Mouse (Mus musculus) hindbrain, embryonic 12.5 days (tissue): ENCODE measurements around the gene Socs3. TPM values are rescaled to one million over a fixed set of nuclear protein-coding genes. Genes with fewer than 3 reads are reported as not detected.

Experiments
- ATAC-seq: fragments of 200-750 bp; cut with Nextera tagmentation; 2 replicates; pipeline ENCODE4 v1.8.0; 2017; ENCODE audit warnings: moderate TSS enrichment; ENCODE audit not compliant: low FRiP score
- H3K27ac ChIP-seq: fragments of 300-500 bp; sonication (generic); 2 replicates; pipeline ENCODE4 v1.5.1; 2016; ENCODE audit warnings: mild to moderate bottlenecking
- H3K27me3 ChIP-seq: fragments of 300-500 bp; sonication (generic); 2 replicates; pipeline ENCODE4 v1.6.1; 2016; ENCODE audit warnings: mild to moderate bottlenecking
- H3K36me3 ChIP-seq: fragments of 300-500 bp; sonication (generic); 2 replicates; pipeline ENCODE4 v1.6.1; 2016; ENCODE audit warnings: mild to moderate bottlenecking
- H3K4me1 ChIP-seq: fragments of 300-500 bp; sonication (generic); 2 replicates; pipeline ENCODE4 v1.6.1; 2016
- H3K4me2 ChIP-seq: fragments of 300-500 bp; sonication (generic); replicated peaks from 2 replicates; pipeline ENCODE4 v1.6.1; 2016; ENCODE audit warnings: mild to moderate bottlenecking
- H3K4me3 ChIP-seq: fragments of 300-500 bp; sonication (generic); 2 replicates; pipeline ENCODE4 v1.5.1; 2016; ENCODE audit warnings: mild to moderate bottlenecking
- H3K9ac ChIP-seq: fragments of 300-500 bp; sonication (generic); 2 replicates; pipeline ENCODE4 v1.6.1; 2016; ENCODE audit warnings: mild to moderate bottlenecking, moderate library complexity
- H3K9me3 ChIP-seq: fragments of 300-500 bp; sonication (generic); replicated peaks from 2 replicates; pipeline ENCODE4 v1.6.1; 2016; ENCODE audit warnings: mild to moderate bottlenecking
- WGBS: fragments of 180-500 bp; shearing (Covaris S2); methylation state at CpG from one replicate; pipeline ENCODE4 v1.1.7; 2016; 5-methylcytosine and 5-hydroxymethylcytosine counted together
- polyA plus RNA-seq: library from polyadenylated mRNA; unstranded; fragments of >200 nt; fragmentation: Nextera tagmentation; extraction: Ambion mirVana; gene quantifications from 2 replicates; pipeline ENCODE4 v1.2.1, GENCODE M21; 2016

The Socs3 gene
- polyA plus RNA-seq, 1 experiment from 2014 or later, result 11.8 TPM

DNA sequence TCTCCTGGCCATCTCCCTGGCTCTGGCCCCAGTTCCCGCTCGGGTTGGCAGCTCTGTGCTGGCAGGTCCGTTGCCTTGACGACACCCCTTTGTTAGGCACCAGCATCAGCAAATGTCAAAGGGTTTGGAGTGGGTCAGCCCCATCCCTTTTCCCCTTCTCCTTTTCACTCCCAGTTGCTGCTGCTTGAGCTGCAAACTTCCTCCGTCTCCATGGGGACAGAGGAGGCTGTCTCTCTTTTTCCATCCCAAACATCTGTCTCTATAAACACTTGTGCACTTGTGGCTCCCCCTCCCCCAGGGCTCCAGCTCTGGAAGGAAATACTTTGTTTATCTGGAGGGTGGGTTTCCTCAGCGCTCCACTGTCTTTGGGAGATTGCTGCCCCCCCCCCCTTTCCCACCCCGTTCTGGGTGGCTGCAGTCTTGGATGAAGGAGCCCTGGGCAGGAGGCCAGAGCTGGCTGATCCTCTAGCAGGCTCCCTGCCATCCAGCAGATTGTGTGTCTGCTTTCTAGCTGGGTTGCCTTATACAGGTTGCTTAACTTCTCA lies 30.0 kb downstream of the Socs3 start:
- H3K36me3 ChIP-seq, result no peaks in the 10 kb centered on the region
- H3K4me3 ChIP-seq, result no peak overlapping the region
- peak; percentile 91 for ATAC-seq
- H3K4me2 ChIP-seq, result peak overlapping the region; percentile 1
- peak overlapping the region; percentile 79 for H3K27ac ChIP-seq
- 0% methylated on average over 7 of the region's 7 CpGs for WGBS
- H3K9me3 ChIP-seq, result no peaks in the 10 kb centered on the region
- H3K4me1 ChIP-seq, result peaks cover 45% of the 10 kb centered on the region
- peaks cover 27% of the 10 kb centered on the region; the same call in 1 of the 2 replicates for H3K27me3 ChIP-seq
- 0 out of 2 replicates have a peak overlapping the region, but pooled peaks have one; percentile 13 for H3K9ac ChIP-seq

DNA sequence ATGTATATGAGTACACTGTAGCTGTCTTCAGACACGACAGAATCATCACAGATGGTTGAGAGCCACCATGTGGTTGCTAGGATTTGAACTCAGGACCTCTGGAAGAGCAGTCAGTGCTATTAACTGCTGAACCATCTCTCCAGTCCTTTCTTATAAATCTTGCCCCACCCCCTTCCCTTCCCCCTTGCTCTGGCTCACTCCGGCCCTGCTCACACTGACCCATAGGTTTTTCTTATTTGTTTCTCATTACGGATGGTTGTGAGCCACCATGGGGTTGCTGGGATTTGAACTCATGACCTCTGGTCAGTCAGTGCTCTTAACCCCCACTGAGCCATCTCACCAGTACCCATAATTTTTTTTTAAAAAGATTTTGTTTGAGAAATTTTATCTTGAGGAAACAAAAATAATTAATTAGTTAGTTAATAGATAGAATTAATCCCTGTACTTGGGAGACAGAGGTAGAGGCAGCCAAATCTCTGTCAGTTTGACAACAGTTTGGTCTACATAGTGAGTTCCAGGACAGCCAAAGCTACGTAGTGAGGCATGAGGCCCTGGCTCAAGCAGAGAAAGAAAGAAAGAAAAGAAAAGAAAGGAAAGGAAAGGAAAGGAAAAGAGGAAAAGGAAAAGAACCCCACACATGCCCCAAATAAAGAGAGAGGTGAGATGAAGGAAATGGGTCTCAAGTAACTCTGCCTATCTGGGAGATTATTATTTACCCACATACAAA lies 30.7 kb downstream of the Socs3 start:
- Histone ChIP-seq H3K4me3 (no peak overlapping the region), H3K27me3 (peaks cover 33% of the 10 kb centered on the region; the same call in 1 of the 2 replicates), H3K9me3 (no peaks in the 10 kb centered on the region), H3K36me3 (no peaks in the 10 kb centered on the region), H3K9ac (no peak overlapping the region), H3K4me2 (peak overlapping the region; percentile 1; the same call in 1 of the 2 replicates), H3K4me1 (peaks cover 50% of the 10 kb centered on the region), H3K27ac (0 out of 2 replicates have a peak overlapping the region, but pooled peaks have one; percentile 41)
- 17% methylated on average over 4 of the region's 4 CpGs for WGBS
- no peak for ATAC-seq

DNA sequence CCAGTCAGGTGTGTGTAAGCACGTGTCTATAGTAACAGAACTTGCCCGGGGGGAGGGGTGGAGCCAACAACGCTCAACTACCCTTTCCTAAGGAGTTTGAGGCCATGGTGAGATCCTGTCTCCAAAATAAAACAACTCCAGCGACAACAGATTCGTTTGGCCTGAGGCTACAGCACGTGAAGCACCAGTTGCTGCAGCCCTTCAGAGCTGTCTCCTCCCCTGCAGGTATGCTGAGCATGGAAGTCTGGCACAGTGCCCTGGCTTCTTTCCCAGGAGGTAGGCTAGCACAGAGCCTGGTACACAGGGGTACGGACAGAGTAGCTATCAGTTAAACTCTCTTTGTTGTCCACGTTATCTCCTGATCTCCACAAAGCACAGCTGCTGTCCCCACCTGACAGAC lies 33.6 kb downstream of the Socs3 start:
- H3K9me3 ChIP-seq, result no peaks in the 10 kb centered on the region
- no peaks in the 10 kb centered on the region for H3K36me3 ChIP-seq
- ATAC-seq, result no peak
- H3K4me2 ChIP-seq, result no peak overlapping the region
- no peak overlapping the region for H3K4me3 ChIP-seq
- H3K27ac ChIP-seq, result no peak overlapping the region
- H3K4me1 ChIP-seq, result peaks cover 60% of the 10 kb centered on the region
- H3K9ac ChIP-seq, result no peak overlapping the region
- peaks cover 57% of the 10 kb centered on the region for H3K27me3 ChIP-seq
- 37% methylated on average over 8 of the region's 8 CpGs for WGBS

DNA sequence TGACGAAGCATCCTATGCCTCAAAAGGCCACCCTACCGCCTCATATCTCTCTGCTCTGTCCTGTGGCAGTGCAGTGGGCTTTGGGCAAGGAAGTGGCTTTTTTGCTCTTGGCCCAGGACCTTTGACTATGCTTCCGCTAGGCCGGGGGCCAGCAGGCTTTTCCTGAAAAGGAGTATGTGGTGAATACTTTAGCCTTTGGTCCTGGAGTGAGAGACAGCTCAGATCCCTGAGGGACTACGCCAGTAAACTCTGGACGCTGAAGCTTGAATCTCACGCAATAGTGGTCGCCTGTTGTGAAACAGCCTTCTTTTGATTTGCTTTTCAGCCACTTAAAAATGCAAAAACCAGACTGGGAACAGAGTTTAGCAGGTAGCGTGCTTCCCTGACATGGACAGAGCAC lies 34.2 kb downstream of the Socs3 start:
- no peaks in the 10 kb centered on the region for H3K9me3 ChIP-seq
- H3K4me3 ChIP-seq, result no peak overlapping the region
- no peak overlapping the region for H3K27ac ChIP-seq
- H3K36me3 ChIP-seq, result no peaks in the 10 kb centered on the region
- H3K9ac ChIP-seq, result no peak overlapping the region
- 55% methylated on average over 9 of the region's 9 CpGs for WGBS
- no peak for ATAC-seq
- H3K4me2 ChIP-seq, result no peak overlapping the region
- H3K4me1 ChIP-seq, result peaks cover 60% of the 10 kb centered on the region
- H3K27me3 ChIP-seq, result peaks cover 63% of the 10 kb centered on the region

DNA sequence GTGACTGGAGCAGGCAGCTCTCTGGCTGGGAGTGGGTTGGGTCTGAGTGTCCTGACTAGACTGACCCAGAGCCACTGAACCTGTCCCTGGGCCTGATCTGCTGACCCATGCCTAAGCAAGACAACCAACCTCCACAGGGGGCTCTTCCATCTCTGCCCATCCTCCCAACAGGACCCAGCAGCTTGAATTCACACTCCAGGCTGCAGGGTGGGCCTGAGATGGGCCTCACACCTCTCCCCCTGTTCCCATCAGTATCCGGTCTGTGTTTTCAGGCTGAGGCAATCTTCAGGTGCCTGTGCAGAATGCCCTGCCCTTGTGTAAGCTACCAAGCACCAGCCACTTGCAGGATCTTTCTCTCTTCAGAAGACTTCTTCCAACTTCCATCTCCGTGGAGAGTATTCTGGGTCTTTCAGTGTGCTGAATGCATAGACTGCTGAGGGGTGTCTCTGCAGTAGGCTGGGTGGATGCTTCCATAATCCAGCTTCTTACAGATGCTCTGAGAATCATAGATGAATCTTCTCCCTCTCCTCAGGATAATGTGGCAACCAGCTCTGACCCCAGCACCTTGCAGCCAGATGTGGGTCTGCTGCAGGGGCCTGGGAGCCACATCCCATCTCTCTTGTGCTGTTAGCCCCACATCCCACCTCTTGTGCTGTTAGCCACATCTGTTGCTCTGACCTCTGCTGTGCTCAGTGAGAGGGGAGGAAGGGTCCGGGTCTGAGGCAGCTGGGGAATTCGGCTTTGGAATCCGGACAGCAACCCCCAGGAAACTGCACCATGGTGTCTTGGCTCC lies 35.1 kb downstream of the Socs3 start:
- H3K36me3 ChIP-seq, result no peaks in the 10 kb centered on the region
- H3K27me3 ChIP-seq, result peaks cover 72% of the 10 kb centered on the region
- H3K4me1 ChIP-seq, result peaks cover 54% of the 10 kb centered on the region
- WGBS, result 48% methylated on average over 5 of the region's 5 CpGs
- no peak overlapping the region for H3K27ac ChIP-seq
- no peak overlapping the region for H3K4me3 ChIP-seq
- H3K9me3 ChIP-seq, result no peaks in the 10 kb centered on the region
- no peak overlapping the region for H3K9ac ChIP-seq
- no peak for ATAC-seq
- H3K4me2 ChIP-seq, result no peak overlapping the region

DNA sequence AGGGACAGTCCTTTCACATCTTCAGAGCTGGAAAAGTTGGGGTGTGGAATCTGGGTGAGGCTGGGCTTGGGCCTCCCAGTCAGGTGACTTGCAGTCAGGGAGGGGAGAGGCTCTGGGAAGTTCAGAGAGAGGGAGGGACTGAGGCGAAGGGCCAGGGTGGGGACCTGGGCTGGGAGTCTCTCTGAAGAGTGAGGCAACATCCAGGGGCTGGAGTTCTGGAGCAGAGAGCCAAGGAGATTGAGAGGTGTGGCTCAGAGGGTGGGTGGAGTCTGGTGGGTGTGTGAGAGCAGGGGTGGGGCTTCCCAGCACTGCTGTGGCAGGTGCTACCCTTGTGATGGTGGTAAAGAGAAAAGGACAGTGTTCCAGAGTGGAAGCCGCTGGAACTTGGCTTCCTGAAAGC lies 35.7 kb downstream of the Socs3 start:
- Histone ChIP-seq H3K27ac (no peak overlapping the region), H3K9me3 (no peaks in the 10 kb centered on the region), H3K27me3 (peaks cover 77% of the 10 kb centered on the region), H3K9ac (no peak overlapping the region), H3K4me3 (no peak overlapping the region), H3K36me3 (no peaks in the 10 kb centered on the region), H3K4me2 (no peak overlapping the region), H3K4me1 (peaks cover 48% of the 10 kb centered on the region)
- ATAC-seq, result no peak
- WGBS, result 36% methylated on average over 2 of the region's 2 CpGs

DNA sequence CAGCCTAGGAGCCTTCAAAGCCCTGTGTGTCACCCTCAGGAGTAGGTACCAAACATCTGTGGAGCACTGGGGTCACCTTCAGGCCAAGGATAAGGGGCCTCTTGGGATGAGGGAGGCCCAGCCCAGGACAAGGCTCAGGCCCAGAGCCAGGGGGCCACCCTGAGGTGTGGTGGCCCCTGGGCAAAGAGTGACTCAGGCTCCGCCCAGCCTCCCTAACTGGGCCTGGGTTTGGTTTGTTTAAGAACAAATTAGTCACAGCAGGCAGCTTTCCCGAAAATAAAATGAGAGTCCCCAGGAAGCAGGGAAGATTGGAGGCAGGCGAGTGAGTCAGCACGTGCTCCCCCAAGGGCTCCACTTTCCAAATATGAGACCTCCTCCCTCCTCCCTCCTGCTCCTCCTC lies 37.7 kb downstream of the Socs3 start:
- no peaks in the 10 kb centered on the region for H3K9me3 ChIP-seq
- H3K4me3 ChIP-seq, result no peak overlapping the region
- no peak overlapping the region for H3K27ac ChIP-seq
- H3K36me3 ChIP-seq, result no peaks in the 10 kb centered on the region
- ATAC-seq, result no peak
- no peak overlapping the region for H3K4me2 ChIP-seq
- H3K27me3 ChIP-seq, result peaks cover 66% of the 10 kb centered on the region
- WGBS, result 15% methylated on average over 4 of the region's 4 CpGs
- no peak overlapping the region for H3K9ac ChIP-seq
- H3K4me1 ChIP-seq, result peaks cover 48% of the 10 kb centered on the region

DNA sequence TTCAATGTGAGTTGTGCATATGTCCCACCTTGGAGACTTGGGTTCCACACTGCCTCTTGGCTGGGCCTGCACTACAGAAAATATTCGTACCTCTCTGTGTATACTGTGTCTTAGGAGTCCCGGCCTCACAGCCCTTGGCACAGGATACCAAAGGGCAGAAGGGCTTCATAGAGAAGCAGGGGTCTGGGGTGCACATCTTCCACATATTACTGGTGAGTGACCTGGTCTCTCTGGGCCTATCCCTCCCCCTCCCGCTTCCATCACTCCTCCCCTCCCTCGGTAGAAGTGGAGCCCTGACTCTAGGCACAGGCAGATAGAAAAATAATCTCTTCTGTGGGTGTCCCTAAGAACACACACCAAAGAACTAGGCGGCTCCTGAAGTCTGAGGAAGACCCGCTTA lies 38.3 kb downstream of the Socs3 start:
- Histone ChIP-seq H3K27me3 (peaks cover 65% of the 10 kb centered on the region), H3K4me1 (peaks cover 48% of the 10 kb centered on the region), H3K27ac (no peak overlapping the region), H3K9ac (no peak overlapping the region), H3K9me3 (no peaks in the 10 kb centered on the region), H3K4me3 (no peak overlapping the region), H3K36me3 (no peaks in the 10 kb centered on the region), H3K4me2 (no peak overlapping the region)
- WGBS, result 34% methylated on average over 6 of the region's 6 CpGs
- no peak for ATAC-seq

DNA sequence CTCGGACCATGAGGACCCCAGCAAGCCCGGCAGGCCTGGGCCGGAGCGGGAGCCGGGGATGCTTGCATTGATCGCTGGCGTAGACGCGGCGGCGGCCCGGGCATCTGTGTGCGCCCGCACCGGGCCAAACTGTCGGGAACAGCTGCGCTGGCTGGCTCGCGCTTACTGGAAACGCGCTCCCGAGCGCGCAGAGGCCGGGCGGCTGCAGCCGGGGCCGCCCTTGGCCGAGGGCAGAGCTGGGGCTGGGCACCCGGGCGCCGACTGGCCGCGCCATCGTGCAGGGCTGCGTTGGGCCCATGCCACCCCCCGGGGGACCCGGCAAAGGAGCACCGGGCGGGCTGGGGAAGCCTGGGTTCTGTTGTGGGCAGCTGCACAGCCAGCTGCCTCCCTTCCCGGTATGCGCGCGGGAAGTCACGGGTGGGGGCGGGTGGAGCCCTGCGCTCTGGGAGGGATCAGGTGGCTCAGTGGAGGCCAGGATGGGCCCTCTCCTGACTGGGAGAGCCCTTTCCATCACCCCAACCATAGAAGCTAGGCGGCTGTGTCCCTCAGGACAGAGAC lies 39.0 kb downstream of the Socs3 start:
- H3K4me2 ChIP-seq, result peak overlapping the region; percentile 78
- H3K27ac ChIP-seq, result no peak overlapping the region
- no peaks in the 10 kb centered on the region for H3K9me3 ChIP-seq
- 1% methylated on average over 48 of the region's 48 CpGs for WGBS
- peaks cover 58% of the 10 kb centered on the region for H3K27me3 ChIP-seq
- peak overlapping the region; percentile 60 for H3K9ac ChIP-seq
- H3K36me3 ChIP-seq, result no peaks in the 10 kb centered on the region
- H3K4me3 ChIP-seq, result peak overlapping the region; percentile 38
- ATAC-seq, result peak; percentile 72
- H3K4me1 ChIP-seq, result peaks cover 41% of the 10 kb centered on the region

DNA sequence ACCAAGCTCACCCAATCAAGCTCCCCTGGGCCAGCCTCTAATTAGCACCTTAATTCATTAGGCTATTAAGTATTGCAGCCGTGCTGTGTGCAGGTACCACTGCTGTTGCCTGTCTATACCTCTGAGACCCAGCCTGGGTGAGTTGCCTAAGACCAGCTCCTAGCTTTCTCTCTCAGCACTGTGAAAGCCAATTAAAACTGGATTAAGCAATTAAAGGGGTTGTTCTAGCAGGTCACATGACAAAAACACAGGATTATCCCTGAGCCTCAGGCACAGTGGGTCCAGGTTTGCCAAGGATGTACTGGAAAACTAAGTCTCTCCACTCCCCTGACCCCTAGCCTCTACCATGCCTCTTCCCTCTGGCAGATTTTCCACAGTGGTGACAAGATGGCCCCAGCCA lies 44.3 kb downstream of the Socs3 start:
- ATAC-seq, result no peak
- Histone ChIP-seq H3K9me3 (no peaks in the 10 kb centered on the region), H3K9ac (no peak overlapping the region), H3K27ac (no peak overlapping the region), H3K27me3 (peaks cover 13% of the 10 kb centered on the region), H3K4me2 (no peak overlapping the region), H3K4me1 (peaks cover 1% of the 10 kb centered on the region), H3K36me3 (no peaks in the 10 kb centered on the region), H3K4me3 (no peak overlapping the region)
- WGBS, result 90% methylated on average over 1 of the region's 1 CpGs

DNA sequence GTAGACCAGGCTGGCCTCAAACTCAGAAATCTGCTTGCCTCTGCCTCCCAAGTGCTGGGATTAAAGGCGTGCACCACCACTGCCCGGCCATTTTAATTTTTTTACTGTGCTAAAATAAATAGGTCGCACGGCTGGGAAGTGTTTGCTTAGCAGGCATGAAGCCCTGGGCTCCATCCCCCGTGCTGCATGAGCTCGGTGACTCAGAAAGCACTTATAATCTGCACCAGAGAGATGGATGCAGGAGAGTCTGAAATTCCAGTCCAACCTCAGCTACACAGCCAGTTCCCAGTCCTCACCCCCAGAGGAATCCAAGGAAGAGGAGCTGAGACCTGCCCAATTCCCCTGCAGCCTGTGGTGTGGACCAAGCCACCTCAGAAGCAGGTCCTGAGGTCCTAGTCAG lies 45.4 kb downstream of the Socs3 start:
- 78% methylated on average over 6 of the region's 6 CpGs for WGBS
- H3K4me3 ChIP-seq, result no peak overlapping the region
- no peaks in the 10 kb centered on the region for H3K36me3 ChIP-seq
- no peak overlapping the region for H3K4me2 ChIP-seq
- no peak for ATAC-seq
- H3K27ac ChIP-seq, result no peak overlapping the region
- no peaks in the 10 kb centered on the region for H3K9me3 ChIP-seq
- peaks cover 2% of the 10 kb centered on the region; the same call in 1 of the 2 replicates for H3K27me3 ChIP-seq
- H3K9ac ChIP-seq, result no peak overlapping the region
- no peaks in the 10 kb centered on the region for H3K4me1 ChIP-seq

DNA sequence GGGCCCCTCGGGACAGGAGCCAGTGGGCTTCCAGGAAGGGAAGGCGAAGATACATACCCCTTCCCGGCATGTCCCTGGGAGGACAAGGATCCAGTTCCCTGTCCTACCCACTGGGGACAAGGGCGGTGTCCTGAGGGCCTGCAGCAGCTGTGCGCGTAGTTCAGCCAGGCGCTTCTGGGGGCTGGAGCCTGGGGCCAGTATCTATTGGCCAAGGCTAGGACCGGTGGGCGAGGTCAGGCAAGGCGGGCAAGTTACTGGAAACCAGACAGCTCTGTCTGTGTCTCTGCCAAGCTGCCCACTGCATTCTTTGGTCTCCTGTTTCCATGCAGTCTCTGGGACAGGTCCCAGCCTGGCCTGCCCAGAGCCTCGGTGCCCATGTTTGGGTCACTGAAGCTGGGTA lies 46.6 kb downstream of the Socs3 start:
- Histone ChIP-seq H3K4me2 (no peak overlapping the region), H3K36me3 (no peaks in the 10 kb centered on the region), H3K4me3 (no peak overlapping the region), H3K27ac (no peak overlapping the region), H3K9ac (no peak overlapping the region), H3K9me3 (no peaks in the 10 kb centered on the region), H3K4me1 (peaks cover 7% of the 10 kb centered on the region; the same call in 1 of the 2 replicates), H3K27me3 (no peaks in the 10 kb centered on the region; the same call in 1 of the 2 replicates)
- no peak for ATAC-seq
- WGBS, result 86% methylated on average over 11 of the region's 11 CpGs
